Comparison of ENCODE assay signal across 42 mouse cellular contexts in genomic region chr10:100427592-100427991, GRCm38 (mm10). TPM values are rescaled to one million over a fixed set of nuclear protein-coding genes. Genes with fewer than 3 reads are reported as not detected.
A peak's percentile ranks its signal among the peaks of the same experiment; 100 is the strongest.
DNase-seq lines count a peak whose midpoint lies in the region; ATAC-seq lines count a peak whose summit lies in the region.
"Had no signal": no experiment of that assay in that cellular context is flagged by ENCODE, and none has a peak within 500 bp of the region (broad histone marks: within the 10 kb centered on the region; RNA-seq: fewer than 3 reads in every experiment).

No protein-coding gene starts in this region.

- H3K36me3 ChIP-seq in heart, embryonic 12.5 days = no peaks in the 10 kb centered on the region
- H3K36me3 ChIP-seq: embryonic facial prominence, embryonic 12.5 days; forebrain, embryonic 10.5 days; heart, embryonic 15.5 days; kidney, embryonic 15.5 days; limb, embryonic 13.5 days; liver, embryonic 13.5 days had no signal

- no peak for ATAC-seq in heart, embryonic 12.5 days (ENCODE audit: insufficient number of reproducible peaks, low FRiP score)
- ATAC-seq: activated CD4-positive, CD25-positive, alpha-beta regulatory T cell, adult 4 months; forebrain, postnatal 0 days; hindbrain, embryonic 16.5 days; lung, postnatal 0 days had no signal

- no peak overlapping the region for H3K4me2 ChIP-seq in heart, embryonic 12.5 days
- H3K4me2 ChIP-seq: embryonic facial prominence, embryonic 12.5 days; heart, embryonic 15.5 days; kidney, embryonic 15.5 days; limb, embryonic 13.5 days; liver, embryonic 13.5 days had no signal

- peak; percentile 89 for DNase-seq in heart, adult 11 months
- DNase-seq in NIH3T3 (ENCODE audit: low read depth) = peak; percentile 68
- peak; percentile 35 to 38 for DNase-seq in heart, adult 9 months (ENCODE audit: low spot score in 2 of 2)
- peak; percentile 41 for DNase-seq in heart, postnatal 4 days
- no peak for DNase-seq in cerebellum, postnatal 14 days
- DNase-seq in retina, embryonic 14.5 days (ENCODE audit: low spot score) = no peak
- DNase-seq: adrenal gland, adult 2 months; adrenal gland, postnatal 36 days; B cell, adult 2 months; cerebellum, adult 18-20 months; cerebellum, postnatal 10 days; forebrain, postnatal 0 days; kidney, adult 18-20 months; kidney, postnatal 25 days; liver, embryonic 13.5 days; lung, adult 18-20 months; midbrain, embryonic 14.5 days; right cerebral cortex, postnatal 25 days; spleen, adult 18-20 months; thymus, postnatal 14 days had no signal

- no peak overlapping the region for H3K4me3 ChIP-seq in heart, embryonic 12.5 days
- H3K4me3 ChIP-seq: embryonic facial prominence, embryonic 12.5 days; forebrain, embryonic 10.5 days; heart, embryonic 15.5 days; kidney, embryonic 15.5 days; layer of hippocampus, adult 2 months; left cerebral cortex, adult 2 months; limb, embryonic 13.5 days; liver, embryonic 13.5 days had no signal

- H3K27me3 ChIP-seq in heart, embryonic 12.5 days (replicated peaks) = no peaks in the 10 kb centered on the region
- H3K27me3 ChIP-seq: embryonic facial prominence, embryonic 12.5 days; heart, embryonic 15.5 days; kidney, embryonic 15.5 days; limb, embryonic 13.5 days; liver, embryonic 13.5 days had no signal

- H3K27ac ChIP-seq in heart, embryonic 12.5 days (ENCODE audit: poor library complexity, severe bottlenecking) = no peak overlapping the region
- H3K27ac ChIP-seq: embryonic facial prominence, embryonic 12.5 days; forebrain, embryonic 10.5 days; heart, embryonic 15.5 days; kidney, embryonic 15.5 days; layer of hippocampus, adult 2 months; left cerebral cortex, adult 2 months; limb, embryonic 13.5 days; liver, embryonic 13.5 days; macrophage had no signal

- H3K9ac ChIP-seq in heart, embryonic 12.5 days = no peak overlapping the region
- H3K9ac ChIP-seq: embryonic facial prominence, embryonic 12.5 days; forebrain, postnatal 0 days; heart, embryonic 15.5 days; kidney, embryonic 15.5 days; limb, embryonic 13.5 days; liver, embryonic 13.5 days had no signal

- H3K4me1 ChIP-seq in heart, embryonic 12.5 days (replicated peaks) = no peaks in the 10 kb centered on the region
- H3K4me1 ChIP-seq: embryonic facial prominence, embryonic 12.5 days; forebrain, embryonic 10.5 days; heart, embryonic 15.5 days; kidney, embryonic 15.5 days; limb, embryonic 13.5 days; liver, embryonic 13.5 days had no signal

- WGBS in heart, embryonic 12.5 days = 65% methylated on average over 2 of the region's 2 CpGs

- H3K9me3 ChIP-seq in heart, embryonic 12.5 days (replicated peaks) = no peaks in the 10 kb centered on the region
- H3K9me3 ChIP-seq: embryonic facial prominence, embryonic 12.5 days; forebrain, embryonic 10.5 days; heart, embryonic 15.5 days; kidney, embryonic 15.5 days; limb, embryonic 13.5 days; liver, embryonic 13.5 days had no signal

RNA-seq across cellular contexts. Expression of gene Gm4312, which starts 45.2 kb away (rescaled TPM):
- polyA plus RNA-seq in heart, embryonic 12.5 days (2016; fragmentation: Nextera tagmentation; extraction: Ambion mirVana) = not detected in 2 replicates
- not detected for total RNA-seq in heart, postnatal 4 days (2021)
- total RNA-seq: adrenal gland, adult 2 months; adrenal gland, postnatal 36 days; forebrain, postnatal 0 days; layer of hippocampus, adult 2 months; layer of hippocampus, postnatal 14 days; left cerebral cortex, adult 2 months; left cerebral cortex, postnatal 25 days; monocyte, adult 5-6 weeks had no signal
- polyA plus RNA-seq: activated CD4-positive, CD25-positive, alpha-beta regulatory T cell, adult 4 months; adrenal gland, adult 2 months; brain, embryonic 14.5 days; embryonic facial prominence, embryonic 12.5 days; forebrain, embryonic 10.5 days; forebrain, postnatal 0 days; gonadal fat pad, adult 2 months; heart, embryonic 15.5 days; hindbrain, embryonic 11.5 days; hindbrain, embryonic 16.5 days; intestine, embryonic 14.5 days; kidney, embryonic 15.5 days; limb, embryonic 13.5 days; liver, embryonic 13.5 days; lung, postnatal 0 days; macrophage; midbrain, embryonic 14.5 days; neural tube, embryonic 14.5 days; stomach, embryonic 16.5 days; urinary bladder, adult 2 months had no signal

RNA-seq across cellular contexts. Expression of gene Tmtc3, which starts 59.6 kb away (rescaled TPM):
- 24.4 and 27.3 TPM in 2 replicates for polyA plus RNA-seq in heart, embryonic 12.5 days (2016; fragmentation: Nextera tagmentation; extraction: Ambion mirVana)
- 10 to 100 TPM; 23.1 to 28.4 TPM for total RNA-seq in heart, postnatal 4 days (2021)

RNA-seq across cellular contexts. Expression of gene Cep290, which starts 59.8 kb away (rescaled TPM):
- polyA plus RNA-seq in heart, embryonic 12.5 days (2016; fragmentation: Nextera tagmentation; extraction: Ambion mirVana) = 2.7 and 4.2 TPM in 2 replicates
- 1 to 10 TPM; 3.9 to 5.2 TPM for total RNA-seq in heart, postnatal 4 days (2021)

Comparison
In these comparisons a context has a peak if more than half of its experiments do, and no peak if none do; other contexts are left out.
1. DNase-seq: peak in heart, adult 11 months (single experiment), NIH3T3 (single experiment), heart, adult 9 months (2 of 2) and heart, postnatal 4 days (single experiment); none in cerebellum, postnatal 14 days (0 of 2) and retina, embryonic 14.5 days (single experiment).